Mouse (Mus musculus) heart, embryonic 15.5 days (tissue): ENCODE results near the gene Il1f6. TPM values are rescaled to one million over a fixed set of nuclear protein-coding genes. Genes with fewer than 3 reads are reported as not detected.

Experiments used
- polyA plus RNA-seq: library from polyadenylated mRNA; unstranded; fragments of >200 nt; fragmentation: Nextera tagmentation; extraction: Ambion mirVana; gene quantifications from 2 replicates; pipeline ENCODE4 v1.2.1, GENCODE M21; 2015

Gene Il1f6
- polyA plus RNA-seq, 1 experiment from 2014 or later, result not detected

Other genes with a start within 250 kb of the Il1f6 start
- gene Hnmt, start 166.0 kb upstream of the Il1f6 start, polyA plus RNA-seq, result 4.5 and 4.6 TPM in 2 replicates
- not detected in 2 replicates for gene Tbpl2, start 118.8 kb upstream of the Il1f6 start, polyA plus RNA-seq
- gene Il1f8, start 62.3 kb upstream of the Il1f6 start, polyA plus RNA-seq, result not detected in 2 replicates
- not detected in 2 replicates for gene Il1f9, start 28.9 kb upstream of the Il1f6 start, polyA plus RNA-seq
- not detected in 2 replicates for gene Il1f5, start 61.5 kb downstream of the Il1f6 start, polyA plus RNA-seq
- gene Il1f10, start 75.8 kb downstream of the Il1f6 start, polyA plus RNA-seq, result not detected in 2 replicates
- gene Il1rn, start 121.4 kb downstream of the Il1f6 start, polyA plus RNA-seq, result 0.68 and 3.0 TPM in 2 replicates
- gene Psd4, start 152.2 kb downstream of the Il1f6 start, polyA plus RNA-seq, result 1.2 and 4.4 TPM in 2 replicates